Mouse (Mus musculus): ENCODE measurements at regions not wholly inside any gene's neighbourhood (a gene's known extent, or its start where the extent isn't known, plus 50 kb on each side); places are given as distances from the start of the nearest gene placed in this dataset.

- Histone ChIP-seq H3K36me3 (no peaks in the 10 kb centered on the region), H3K27ac (no peak overlapping the region), H3K27me3 (no peaks in the 10 kb centered on the region), H3K4me1 (0 out of 2 replicates have a peak, but pooled peaks cover 3% of the 10 kb centered on the region), H3K4me2 (no peak overlapping the region), H3K4me3 (replicated peaks) (no peak overlapping the region), H3K9ac (no peak overlapping the region), H3K9me3 (replicated peaks) (no peaks in the 10 kb centered on the region)
- no peak for ATAC-seq (replicated peaks; ENCODE audit: low FRiP score)
- WGBS, result 54% methylated on average over 3 of the region's 3 CpGs
Observed at GRCm38 (mm10) chr7:137765961-137766360, 328.5 kb downstream of the Glrx3 start.

DNA sequence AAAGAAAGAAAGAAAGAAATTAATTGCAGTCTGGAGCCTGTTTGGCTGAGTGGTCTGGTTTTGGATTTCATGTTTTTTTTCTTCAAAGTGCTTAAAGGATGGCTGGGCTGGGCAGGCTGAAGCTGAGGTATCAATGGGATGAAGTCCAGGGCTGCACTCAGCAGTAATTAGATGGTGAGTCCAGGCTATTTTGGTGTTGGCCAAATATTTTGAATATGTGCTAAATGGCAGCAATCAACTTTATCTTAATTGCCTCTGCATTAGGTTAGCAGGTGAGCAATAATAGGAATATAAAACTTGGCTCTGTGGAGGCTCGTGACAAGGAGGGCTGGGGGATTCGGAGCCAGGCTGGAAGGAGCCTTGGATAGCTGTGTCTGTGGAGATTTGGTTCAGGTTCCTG, 329.3 kb downstream of the Glrx3 start:
- no peak for ATAC-seq (replicated peaks; ENCODE audit: low FRiP score)
- no peak overlapping the region for H3K27ac ChIP-seq
- H3K4me1 ChIP-seq, result 0 out of 2 replicates have a peak, but pooled peaks cover 3% of the 10 kb centered on the region
- no peak overlapping the region for H3K4me2 ChIP-seq
- no peak overlapping the region for H3K9ac ChIP-seq
- no peaks in the 10 kb centered on the region for H3K27me3 ChIP-seq
- 56% methylated on average over 2 of the region's 2 CpGs for WGBS
- no peak overlapping the region for H3K4me3 ChIP-seq (replicated peaks)
- no peaks in the 10 kb centered on the region for H3K9me3 ChIP-seq (replicated peaks)
- no peaks in the 10 kb centered on the region for H3K36me3 ChIP-seq

- Histone ChIP-seq H3K4me3 (replicated peaks) (no peak overlapping the region), H3K9ac (no peak overlapping the region), H3K4me1 (no peaks in the 10 kb centered on the region), H3K27ac (no peak overlapping the region), H3K9me3 (replicated peaks) (no peaks in the 10 kb centered on the region), H3K27me3 (no peaks in the 10 kb centered on the region), H3K36me3 (no peaks in the 10 kb centered on the region), H3K4me2 (no peak overlapping the region)
- ATAC-seq (replicated peaks; ENCODE audit: low FRiP score), result no peak
- 85% methylated on average over 7 of the region's 7 CpGs for WGBS
Observed at GRCm38 (mm10) chr7:137773051-137773964, 335.9 kb downstream of the Glrx3 start.

DNA sequence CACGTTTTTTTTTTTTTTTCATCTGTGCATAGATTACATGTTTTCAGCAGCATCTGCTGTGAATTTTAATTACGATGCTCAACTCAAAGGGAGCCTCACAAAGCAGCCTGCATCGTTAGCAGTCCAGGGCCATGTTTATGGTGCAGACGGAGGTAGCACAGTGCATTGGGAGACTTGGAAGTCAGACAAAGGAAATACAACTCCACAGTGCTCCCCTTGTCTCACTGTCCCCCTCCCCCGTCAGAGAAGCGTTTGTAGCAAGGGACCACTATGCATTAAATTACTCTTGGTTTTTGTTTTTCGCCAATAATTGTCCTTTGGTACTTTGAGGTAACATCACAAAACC, 336.5 kb downstream of the Glrx3 start:
- Histone ChIP-seq H3K9me3 (replicated peaks) (no peaks in the 10 kb centered on the region), H3K4me3 (replicated peaks) (no peak overlapping the region), H3K4me1 (no peaks in the 10 kb centered on the region), H3K27me3 (no peaks in the 10 kb centered on the region), H3K9ac (no peak overlapping the region), H3K36me3 (no peaks in the 10 kb centered on the region), H3K27ac (no peak overlapping the region), H3K4me2 (no peak overlapping the region)
- ATAC-seq (replicated peaks; ENCODE audit: low FRiP score), result no peak
- WGBS, result 41% methylated on average over 7 of the region's 7 CpGs

DNA sequence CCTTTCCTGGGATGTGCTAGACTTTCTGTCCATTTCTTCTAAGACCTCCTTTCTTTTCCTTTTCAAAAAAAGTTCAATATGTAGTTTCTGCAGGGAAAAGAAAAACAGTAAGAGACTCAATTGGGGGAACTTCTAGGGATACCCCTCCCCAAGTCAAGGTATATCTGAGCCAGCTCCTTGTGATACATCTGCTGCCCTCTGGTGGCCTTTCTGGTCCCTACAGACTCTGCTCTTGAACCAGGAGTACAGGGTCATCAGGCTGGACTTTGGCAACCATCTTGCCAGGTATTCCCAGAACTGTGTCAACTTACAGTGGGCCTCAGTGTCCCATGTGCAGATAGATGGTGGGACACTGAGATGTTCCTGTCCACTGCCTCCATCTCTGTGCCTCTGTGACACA, 346.5 kb downstream of the Glrx3 start:
- Histone ChIP-seq H3K4me3 (replicated peaks) (no peak overlapping the region), H3K4me1 (no peaks in the 10 kb centered on the region), H3K27me3 (no peaks in the 10 kb centered on the region), H3K36me3 (no peaks in the 10 kb centered on the region), H3K9me3 (replicated peaks) (no peaks in the 10 kb centered on the region), H3K9ac (no peak overlapping the region), H3K4me2 (no peak overlapping the region), H3K27ac (no peak overlapping the region)
- ATAC-seq (replicated peaks; ENCODE audit: low FRiP score), result no peak

DNA sequence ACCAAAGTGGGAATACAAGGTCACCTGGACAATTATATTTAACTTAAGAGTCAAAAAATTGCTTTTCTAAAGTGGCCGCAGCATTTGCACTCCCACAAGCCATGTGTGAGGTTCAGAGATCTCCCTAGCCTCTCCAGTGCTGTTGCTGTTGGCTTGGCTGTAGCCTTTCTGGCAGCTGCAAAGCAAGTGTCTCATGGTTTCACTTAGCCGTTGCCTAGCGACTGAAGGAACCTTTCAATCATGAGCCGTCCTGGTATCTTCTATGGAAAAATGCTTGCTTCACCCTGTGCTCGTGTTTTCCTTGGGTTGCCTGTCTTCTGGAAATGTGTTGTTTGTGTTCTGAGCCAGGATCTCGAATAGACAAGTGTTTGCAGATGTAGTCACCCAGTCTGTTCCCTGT, 367.9 kb downstream of the Glrx3 start:
- H3K9me3 ChIP-seq (replicated peaks), result no peaks in the 10 kb centered on the region
- H3K4me1 ChIP-seq, result no peaks in the 10 kb centered on the region
- no peak overlapping the region for H3K9ac ChIP-seq
- no peak for ATAC-seq (replicated peaks; ENCODE audit: low FRiP score)
- no peak overlapping the region for H3K27ac ChIP-seq
- no peak overlapping the region for H3K4me2 ChIP-seq
- no peak overlapping the region for H3K4me3 ChIP-seq (replicated peaks)
- no peaks in the 10 kb centered on the region for H3K36me3 ChIP-seq
- WGBS, result 57% methylated on average over 6 of the region's 6 CpGs
- no peaks in the 10 kb centered on the region for H3K27me3 ChIP-seq

- no peaks in the 10 kb centered on the region for H3K4me1 ChIP-seq
- H3K4me3 ChIP-seq (replicated peaks), result no peak overlapping the region
- H3K27ac ChIP-seq, result no peak overlapping the region
- H3K36me3 ChIP-seq, result no peaks in the 10 kb centered on the region
- WGBS, result 94% methylated on average over 3 of the region's 3 CpGs
- no peak for ATAC-seq (replicated peaks; ENCODE audit: low FRiP score)
- H3K4me2 ChIP-seq, result no peak overlapping the region
- no peaks in the 10 kb centered on the region for H3K9me3 ChIP-seq (replicated peaks)
- no peak overlapping the region for H3K9ac ChIP-seq
- H3K27me3 ChIP-seq, result no peaks in the 10 kb centered on the region
Observed at GRCm38 (mm10) chr7:137812839-137813238, 375.4 kb downstream of the Glrx3 start.

GRCm38 (mm10) chr7:137840520-137840919, 403.1 kb downstream of the Glrx3 start:
- no peak overlapping the region for H3K4me2 ChIP-seq
- no peaks in the 10 kb centered on the region for H3K36me3 ChIP-seq
- no peaks in the 10 kb centered on the region for H3K9me3 ChIP-seq (replicated peaks)
- H3K4me1 ChIP-seq, result peaks cover 18% of the 10 kb centered on the region
- peak overlapping the region; percentile 56; the same call in 1 of the 2 replicates for H3K27ac ChIP-seq
- H3K9ac ChIP-seq, result no peak overlapping the region
- H3K4me3 ChIP-seq (replicated peaks), result no peak overlapping the region
- WGBS, result 62% methylated on average over 2 of the region's 2 CpGs
- no peaks in the 10 kb centered on the region for H3K27me3 ChIP-seq
- peak; percentile 60; the same call in 1 of the 2 replicates for ATAC-seq (replicated peaks; ENCODE audit: low FRiP score)

- peak overlapping the region; percentile 56; the same call in 1 of the 2 replicates for H3K27ac ChIP-seq
- no peak overlapping the region for H3K4me2 ChIP-seq
- no peak for ATAC-seq (replicated peaks; ENCODE audit: low FRiP score)
- no peaks in the 10 kb centered on the region for H3K36me3 ChIP-seq
- no peaks in the 10 kb centered on the region for H3K9me3 ChIP-seq (replicated peaks)
- 43% methylated on average over 5 of the region's 5 CpGs for WGBS
- H3K4me1 ChIP-seq, result peaks cover 18% of the 10 kb centered on the region
- H3K9ac ChIP-seq, result no peak overlapping the region
- no peak overlapping the region for H3K4me3 ChIP-seq (replicated peaks)
- H3K27me3 ChIP-seq, result no peaks in the 10 kb centered on the region
Observed at GRCm38 (mm10) chr7:137841044-137841443, 403.6 kb downstream of the Glrx3 start.

DNA sequence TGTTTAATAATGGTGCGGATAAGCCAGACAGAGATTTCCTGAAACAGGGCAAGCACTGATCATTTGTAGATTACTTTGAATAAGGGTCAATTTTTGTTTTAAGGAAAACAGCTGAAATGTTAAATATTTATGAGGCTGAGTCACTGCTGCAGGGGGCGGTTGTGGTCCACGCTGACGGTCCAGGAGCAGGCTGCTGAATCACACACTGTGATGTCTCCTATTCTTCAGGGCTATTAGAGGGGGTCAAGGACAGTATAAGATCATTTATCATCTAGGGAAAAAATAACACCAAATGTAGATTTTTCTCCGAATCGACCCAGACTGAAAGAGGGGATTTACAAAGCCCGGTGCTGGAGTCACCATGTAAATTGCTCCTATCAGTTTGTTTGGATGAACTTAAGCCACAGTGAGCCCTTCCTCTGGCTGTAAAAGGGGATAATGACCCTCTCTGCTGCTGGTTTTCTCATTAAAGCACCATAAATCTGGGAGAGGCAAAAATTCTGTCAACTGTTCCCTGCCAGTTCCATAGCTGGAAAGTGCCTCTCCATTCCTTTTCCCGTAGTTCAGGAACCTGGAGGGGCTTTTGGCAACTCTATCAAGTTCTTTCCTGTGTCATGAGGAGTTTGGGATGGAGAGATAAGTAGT, 404.2 kb downstream of the Glrx3 start:
- Histone ChIP-seq H3K4me1 (peaks cover 18% of the 10 kb centered on the region), H3K4me3 (replicated peaks) (no peak overlapping the region), H3K27me3 (no peaks in the 10 kb centered on the region), H3K4me2 (no peak overlapping the region), H3K9ac (no peak overlapping the region), H3K27ac (peak overlapping the region; percentile 56; the same call in 1 of the 2 replicates), H3K36me3 (no peaks in the 10 kb centered on the region), H3K9me3 (replicated peaks) (no peaks in the 10 kb centered on the region)
- WGBS, result 20% methylated on average over 8 of the region's 8 CpGs
- 0 out of 2 replicates have a peak, but pooled peaks have one; percentile 64 for ATAC-seq (replicated peaks; ENCODE audit: low FRiP score)

- Histone ChIP-seq H3K9me3 (replicated peaks) (no peaks in the 10 kb centered on the region), H3K27me3 (no peaks in the 10 kb centered on the region), H3K9ac (no peak overlapping the region), H3K4me1 (no peaks in the 10 kb centered on the region), H3K27ac (no peak overlapping the region), H3K4me2 (no peak overlapping the region), H3K36me3 (no peaks in the 10 kb centered on the region), H3K4me3 (replicated peaks) (no peak overlapping the region)
- 70% methylated on average over 11 of the region's 11 CpGs for WGBS
- no peak for ATAC-seq (replicated peaks; ENCODE audit: low FRiP score)
Observed at GRCm38 (mm10) chr7:137847856-137848255, 410.4 kb downstream of the Glrx3 start.

DNA sequence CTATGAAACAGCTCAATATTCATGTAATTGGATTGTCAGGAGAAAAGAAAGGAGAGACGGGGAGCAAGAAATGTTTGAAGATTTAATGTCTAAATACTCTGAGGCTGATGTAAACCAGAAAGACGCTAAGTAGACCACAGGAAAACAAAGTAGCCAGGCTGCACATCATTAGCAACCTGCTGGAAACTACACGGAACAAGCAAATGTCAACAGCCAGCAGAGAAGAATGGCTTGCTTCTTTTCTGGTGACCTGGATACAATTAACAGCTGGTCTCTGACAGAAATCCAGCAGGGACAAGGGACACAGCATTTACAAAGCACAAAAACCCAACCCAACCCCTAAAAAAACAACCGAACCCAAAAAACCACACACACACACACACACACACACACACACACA, 413.6 kb downstream of the Glrx3 start:
- H3K36me3 ChIP-seq, result no peaks in the 10 kb centered on the region
- H3K4me2 ChIP-seq, result no peak overlapping the region
- H3K27ac ChIP-seq, result no peak overlapping the region
- H3K4me1 ChIP-seq, result no peaks in the 10 kb centered on the region
- H3K9ac ChIP-seq, result no peak overlapping the region
- H3K4me3 ChIP-seq (replicated peaks), result no peak overlapping the region
- ATAC-seq (replicated peaks; ENCODE audit: low FRiP score), result no peak
- WGBS, result 50% methylated on average over 4 of the region's 4 CpGs
- H3K27me3 ChIP-seq, result no peaks in the 10 kb centered on the region
- H3K9me3 ChIP-seq (replicated peaks), result no peaks in the 10 kb centered on the region
